Mouse (Mus musculus) inflammation-experienced regulatory T-cells, adult 6 months (primary cell): ENCODE results near the gene Iapp. TPM values are rescaled to one million over a fixed set of nuclear protein-coding genes. Genes with fewer than 3 reads are reported as not detected.

Source experiments
- polyA plus RNA-seq, 3 experiments: library from polyadenylated mRNA; unstranded; fragments of 100-300 nt; shearing (Covaris generic); gene quantifications; one replicate each; pipeline ENCODE4 v1.2.1; 2017

The Iapp gene
- polyA plus RNA-seq, 3 experiments from 2014 or later = not detected

Other genes with a start within 250 kb of the Iapp start
- gene Slco1a6, start 89.9 kb upstream of the Iapp start, polyA plus RNA-seq = 1 to 10 TPM in 1 of 3 experiments, under 1 TPM in 1, not detected in 1; 0.79 to 2.5 TPM
- not detected for gene Slco1a5, start 24.6 kb downstream of the Iapp start, polyA plus RNA-seq
- gene Pyroxd1, start 47.2 kb downstream of the Iapp start, polyA plus RNA-seq = 10 to 100 TPM; 18.2 to 20.5 (median 19.7) TPM
- 10 to 100 TPM; 47.8 to 55.2 (median 52.4) TPM for gene Recql, start 88.7 kb downstream of the Iapp start, polyA plus RNA-seq
- 10 to 100 TPM; 46.3 to 72.5 (median 52.9) TPM for gene Golt1b, start 88.8 kb downstream of the Iapp start, polyA plus RNA-seq
- 1 to 10 TPM in 2 of 3 experiments, under 1 TPM in 1; 0.89 to 2.3 (median 1.1) TPM for gene Spx, start 115.0 kb downstream of the Iapp start, polyA plus RNA-seq
- gene Gys2, start 174.7 kb downstream of the Iapp start, polyA plus RNA-seq = not detected
- gene Ldhb, start 209.5 kb downstream of the Iapp start, polyA plus RNA-seq = 100 to 1,000 TPM in 2 of 3 experiments, 10 to 100 TPM in 1; 58.7 to 153 (median 114) TPM